Mouse (Mus musculus): ENCODE measurements around the gene March4.
A peak's percentile ranks its signal among the peaks of the same experiment; 100 is the strongest.

GRCm38 (mm10) chr1:72582947-72583731 lies 46.4 kb upstream of the March4 start, which contains the start of gene Smarcal1:
- TF ChIP-seq TCF3 (IDR thresholded peaks at IDR 0.05; ENCODE audit: insufficient read length, low read depth) = no peak
- no peak for TF ChIP-seq MYOD1 (IDR thresholded peaks at IDR 0.05; ENCODE audit: control insufficient read depth in 1 of 3, insufficient read length in 2 of 3, low read depth in 2 of 3)
- TF ChIP-seq POLR2A (IDR thresholded peaks at IDR 0.05; ENCODE audit: insufficient read length, low read depth) = peak; percentile 75
- TF ChIP-seq E2F4 (IDR thresholded peaks at IDR 0.05; ENCODE audit: insufficient read depth) = no peak

Measured in myocyte (in vitro differentiated cells).